Mouse (Mus musculus) CH12.LX (cell line): ENCODE measurements around the gene Tle6. TPM values are rescaled to one million over a fixed set of nuclear protein-coding genes. Genes with fewer than 3 reads are reported as not detected.

Experiments used
- DNase-seq: peaks from one replicate; pipeline ENCODE4 v3.0.0-alpha.2; 2013; ENCODE audit errors: extremely low read depth
- H3K27ac ChIP-seq: 2 replicates; pipeline ENCODE4 v1.5.1; 2012; ENCODE audit warnings: low read depth, mild to moderate bottlenecking, control low read depth, moderate library complexity; ENCODE audit not compliant: insufficient read depth
- H3K27me3 ChIP-seq: replicated peaks from 2 replicates; pipeline ENCODE3; 2012; ENCODE audit warnings: inconsistent platforms
- H3K36me3 ChIP-seq, 2 experiments: replicated peaks in 1 of 2; 2 replicates each; pipeline versions ENCODE3 to v1.6.1; 2012; ENCODE audit warnings: inconsistent platforms in 1 of 2, low read length in 1 of 2, mild to moderate bottlenecking in 1 of 2, mixed read lengths in 1 of 2, moderate library complexity in 1 of 2; ENCODE audit not compliant: control insufficient read depth in 1 of 2, insufficient read depth in 1 of 2
- H3K4me1 ChIP-seq, 2 experiments: 2 replicates each; pipeline ENCODE4 v1.6.1; 2012; ENCODE audit warnings: inconsistent platforms in 1 of 2, moderate library complexity in 1 of 2; ENCODE audit not compliant: insufficient read depth in 2 of 2, control insufficient read depth in 1 of 2
- H3K4me2 ChIP-seq: 2 replicates; pipeline ENCODE4 v1.6.1; 2012; ENCODE audit warnings: low read depth, mild to moderate bottlenecking, control low read depth; ENCODE audit not compliant: poor library complexity, insufficient read depth, severe bottlenecking
- H3K4me3 ChIP-seq, 3 experiments: fragments of 150-350 bp in 1 of 3; sonication (generic) in 1 of 3; replicated peaks in 1 of 3; 2 replicates each; pipeline versions ENCODE3 to v1.5.1; 2011 to 2012; ENCODE audit warnings: low read depth in 2 of 3, low read length in 2 of 3, mild to moderate bottlenecking in 2 of 3, moderate library complexity in 2 of 3, control low read depth in 1 of 3, improper control_type of control experiment in 1 of 3, inconsistent platforms in 1 of 3, mixed read lengths in 1 of 3; ENCODE audit not compliant: poor library complexity in 1 of 3
- H3K79me2 ChIP-seq: replicated peaks from 2 replicates; pipeline ENCODE4 v1.6.1; 2012; ENCODE audit warnings: mild to moderate bottlenecking, moderate library complexity; ENCODE audit not compliant: control insufficient read depth, poor library complexity, insufficient read depth, severe bottlenecking; ENCODE audit errors: extremely low read depth
- H3K9ac ChIP-seq: 2 replicates; pipeline ENCODE4 v1.6.1; 2012; ENCODE audit warnings: low read depth, mild to moderate bottlenecking, control low read depth, moderate library complexity; ENCODE audit not compliant: insufficient read depth
- H3K9me3 ChIP-seq: replicated peaks from 2 replicates; pipeline ENCODE3; 2012; ENCODE audit warnings: low read length, inconsistent platforms, mixed read lengths
- BHLHE40 ChIP-seq: IDR thresholded peaks from 2 replicates; pipeline ENCODE4 v1.6.1; 2011; ENCODE audit warnings: mild to moderate bottlenecking, low read depth, low read length, improper control_type of control experiment
- CHD1 ChIP-seq: IDR thresholded peaks from 2 replicates; pipeline ENCODE4 v1.6.1; 2012; ENCODE audit warnings: low read depth, low read length, improper control_type of control experiment, inconsistent platforms
- CHD2 ChIP-seq: IDR thresholded peaks from 2 replicates; pipeline ENCODE4 v1.6.1; 2011; ENCODE audit warnings: low read length, improper control_type of control experiment
- CTCF ChIP-seq, 2 experiments: IDR thresholded peaks in 1 of 2; conservative IDR thresholded peaks in 1 of 2; 2 replicates each; pipeline ENCODE4 v1.5.1; 2011 to 2012; ENCODE audit warnings: low read depth in 2 of 2, low read length in 2 of 2, improper control_type of control experiment in 1 of 2, inconsistent platforms in 1 of 2, mild to moderate bottlenecking in 1 of 2, moderate library complexity in 1 of 2
- E2F4 ChIP-seq: IDR thresholded peaks from 2 replicates; pipeline ENCODE4 v1.6.1; 2011; ENCODE audit warnings: low read depth, low read length, improper control_type of control experiment; ENCODE audit not compliant: insufficient replicate concordance
- ETS1 ChIP-seq: conservative IDR thresholded peaks from 2 replicates; pipeline ENCODE4 v1.6.1; 2012; ENCODE audit warnings: low read depth, mild to moderate bottlenecking, inconsistent platforms, low read length, improper control_type of control experiment, moderate library complexity
- GABPA ChIP-seq: IDR thresholded peaks from 2 replicates; pipeline ENCODE4 v1.6.1; 2012; ENCODE audit warnings: low read depth, low read length, improper control_type of control experiment, inconsistent platforms; ENCODE audit not compliant: insufficient replicate concordance
- HCFC1 ChIP-seq: IDR thresholded peaks from 2 replicates; pipeline ENCODE4 v1.6.1; 2012; ENCODE audit warnings: low read depth, mild to moderate bottlenecking, inconsistent platforms, low read length, improper control_type of control experiment
- IRF4 ChIP-seq: IDR thresholded peaks from 2 replicates; pipeline ENCODE4 v1.6.1; 2014; ENCODE audit warnings: low read depth, mild to moderate bottlenecking, inconsistent platforms, low read length, improper control_type of control experiment
- JUN ChIP-seq: IDR thresholded peaks from 2 replicates; pipeline ENCODE4 v1.6.1; 2011; ENCODE audit warnings: low read depth, mild to moderate bottlenecking, low read length, improper control_type of control experiment, moderate library complexity; ENCODE audit not compliant: insufficient read depth
- MAFK ChIP-seq: IDR thresholded peaks from 2 replicates; pipeline ENCODE4 v1.6.1; 2011; ENCODE audit warnings: low read length, improper control_type of control experiment; ENCODE audit not compliant: insufficient replicate concordance
- MXI1 ChIP-seq: IDR thresholded peaks from 2 replicates; pipeline ENCODE4 v1.6.1; 2011; ENCODE audit warnings: mild to moderate bottlenecking, low read depth, low read length, improper control_type of control experiment
- NELFE ChIP-seq: IDR thresholded peaks from 2 replicates; pipeline ENCODE4 v1.6.1; 2011; ENCODE audit warnings: low read depth, low read length, improper control_type of control experiment
- NRF1 ChIP-seq: IDR thresholded peaks from 2 replicates; pipeline ENCODE4 v1.6.1; 2014; ENCODE audit warnings: low read depth, mild to moderate bottlenecking, inconsistent platforms, low read length, improper control_type of control experiment, moderate library complexity
- PAX5 ChIP-seq: IDR thresholded peaks from 2 replicates; pipeline ENCODE4 v1.6.1; 2012; ENCODE audit warnings: low read length, inconsistent platforms, mixed read lengths
- POLR2A ChIP-seq: IDR thresholded peaks from 2 replicates; pipeline ENCODE4 v1.6.1; 2011; ENCODE audit warnings: low read depth, mild to moderate bottlenecking, improper control_type of control experiment, low read length
- POLR2AphosphoS2 ChIP-seq: IDR thresholded peaks from 2 replicates; pipeline ENCODE4 v1.6.1; 2011; ENCODE audit warnings: low read depth, low read length, improper control_type of control experiment
- RAD21 ChIP-seq: IDR thresholded peaks from 2 replicates; pipeline ENCODE4 v1.6.1; 2011; ENCODE audit warnings: low read depth, mild to moderate bottlenecking, low read length, improper control_type of control experiment, moderate library complexity
- RCOR1 ChIP-seq: conservative IDR thresholded peaks from 2 replicates; pipeline ENCODE4 v1.6.1; 2012; ENCODE audit warnings: low read depth, mild to moderate bottlenecking, inconsistent platforms, low read length, improper control_type of control experiment
- TBP ChIP-seq: conservative IDR thresholded peaks from 2 replicates; pipeline ENCODE4 v1.6.1; 2011; ENCODE audit warnings: low read depth, low read length, improper control_type of control experiment
- USF2 ChIP-seq: conservative IDR thresholded peaks from 2 replicates; pipeline ENCODE4 v1.6.1; 2011; ENCODE audit warnings: low read depth, low read length, improper control_type of control experiment
- ZMIZ1 ChIP-seq: IDR thresholded peaks from 2 replicates; pipeline ENCODE4 v1.6.1; 2012; ENCODE audit warnings: low read depth, mild to moderate bottlenecking, inconsistent platforms, low read length, improper control_type of control experiment
- dilution Hi-C: fragments of 300-500 bp; cut with MboI; formaldehyde crosslinking; loops from 2 replicates; pipeline ENCODE4 v1.14.3; 2020; ENCODE audit warnings: low sequenced_read_pairs; ENCODE audit not compliant: extremely low pct_unique_long_range_greater_than_20kb, extremely low pct_ligation_motif_present
- in situ Hi-C: fragments of 300-500 bp; cut with MboI; formaldehyde crosslinking; loops from 3 replicates; pipeline ENCODE4 v1.14.3; 2019; ENCODE audit warnings: low sequenced_read_pairs, low pct_ligation_motif_present, low pct_unique_long_range_greater_than_20kb, mixed read lengths
- polyA plus RNA-seq: library from polyadenylated mRNA; unstranded; fragments of >175 nt; gene quantifications from 2 replicates; pipeline ENCODE4 v1.2.1, GENCODE M21; 2012; ENCODE audit warnings: low read depth; ENCODE audit not compliant: insufficient read length
- total RNA-seq, 2 experiments: library from RNA; depleted of rRNA; stranded (reverse); fragments of 300-350 nt in 1 of 2; fragments of >200 nt in 1 of 2; gene quantifications; 2 replicates each; pipeline ENCODE4 v1.2.3; 2012 to 2014

Tle6 gene
- total and polyA plus RNA-seq, 3 experiments, result 0.39 to 1.3 (median 1.2) TPM

GRCm38 (mm10) chr10:81600096-81600495 lies 777 bp downstream of the Tle6 start:
- H3K9me3 ChIP-seq, result no peaks in the 10 kb centered on the region
- no peak overlapping the region for H3K27ac ChIP-seq
- no peak overlapping the region for H3K4me3 ChIP-seq
- no peak overlapping the region for H3K4me2 ChIP-seq
- dilution Hi-C loops, result no loop called here
- H3K27me3 ChIP-seq, result peaks cover 66% of the 10 kb centered on the region
- no peaks in the 10 kb centered on the region for H3K36me3 ChIP-seq
- no peak overlapping the region for H3K9ac ChIP-seq
- in situ Hi-C loops, result loop anchor here (5.0 to 10.0 kb wide), 2 partner anchors 38 to 105 kb away; partner anchors contain the start of gene Ncln
- peaks cover 22 to 29% of the 10 kb centered on the region in 2 experiments for H3K4me1 ChIP-seq
- no peaks in the 10 kb centered on the region for H3K79me2 ChIP-seq
- no peak for DNase-seq
- no peak for TF ChIP-seq TBP
- no peak for TF ChIP-seq ZMIZ1
- TF ChIP-seq RCOR1, result no peak
- TF ChIP-seq MAFK, result no peak
- TF ChIP-seq USF2, result no peak
- no peak for TF ChIP-seq NRF1
- no peak for TF ChIP-seq IRF4
- TF ChIP-seq HCFC1, result no peak
- no peak for TF ChIP-seq RAD21
- no peak for TF ChIP-seq MXI1
- no peak for TF ChIP-seq POLR2AphosphoS2
- no peak for TF ChIP-seq NELFE
- no peak for TF ChIP-seq JUN
- no peak for TF ChIP-seq GABPA
- no peak for TF ChIP-seq CHD1
- no peak for TF ChIP-seq E2F4
- TF ChIP-seq ETS1, result no peak
- no peak for TF ChIP-seq CTCF (conservative IDR thresholded peaks at IDR 0.05 in 1 of 2, IDR thresholded peaks at IDR 0.05 in 1 of 2; ENCODE audit: low read depth in 2 of 2, low read length in 2 of 2)
- no peak for TF ChIP-seq CHD2
- no peak for TF ChIP-seq PAX5

GRCm38 (mm10) chr10:81599630-81600029 lies 1.2 kb downstream of the Tle6 start:
- Histone ChIP-seq H3K36me3 (no peaks in the 10 kb centered on the region), H3K9ac (no peak overlapping the region), H3K4me2 (no peak overlapping the region), H3K9me3 (no peaks in the 10 kb centered on the region), H3K27me3 (peaks cover 71% of the 10 kb centered on the region), H3K4me1 (peaks cover 20 to 26% of the 10 kb centered on the region in 2 experiments), H3K79me2 (no peaks in the 10 kb centered on the region), H3K27ac (no peak overlapping the region), H3K4me3 (no peak overlapping the region)
- in situ Hi-C loops (loop anchor here (5.0 to 10.0 kb wide), 2 partner anchors 37 to 105 kb away; partner anchors contain the start of gene Ncln), dilution Hi-C loops (no loop called here)
- no peak for DNase-seq
- TF ChIP-seq POLR2A (no peak), BHLHE40 (no peak), ETS1 (no peak), RCOR1 (no peak)
